Mouse (Mus musculus) bone marrow macrophage, adult 2 months (primary cell): ENCODE measurements at regions not wholly inside any gene's neighbourhood (a gene's known extent, or its start where the extent isn't known, plus 50 kb on each side); places are given as distances from the start of the nearest gene placed in this dataset.

Source experiments
- H3K27ac ChIP-seq: 2 replicates; pipeline ENCODE4 v1.5.1; 2012; ENCODE audit warnings: low read depth, low read length; ENCODE audit not compliant: insufficient read depth
- H3K4me1 ChIP-seq: 2 replicates; pipeline ENCODE4 v1.6.1; 2012; ENCODE audit warnings: low read length; ENCODE audit not compliant: control insufficient read depth, insufficient read depth
- H3K4me3 ChIP-seq: 2 replicates; pipeline ENCODE4 v1.5.1; 2012; ENCODE audit warnings: mild to moderate bottlenecking, low read length, moderate library complexity; ENCODE audit not compliant: insufficient read depth
- CTCF ChIP-seq: IDR thresholded peaks from 2 replicates; pipeline ENCODE4 v1.5.1; 2012; ENCODE audit warnings: low read depth, mild to moderate bottlenecking, low read length, moderate library complexity
- POLR2A ChIP-seq: IDR thresholded peaks from 2 replicates; pipeline ENCODE4 v1.6.1; 2012; ENCODE audit warnings: mild to moderate bottlenecking, low read depth, low read length, borderline replicate concordance

DNA sequence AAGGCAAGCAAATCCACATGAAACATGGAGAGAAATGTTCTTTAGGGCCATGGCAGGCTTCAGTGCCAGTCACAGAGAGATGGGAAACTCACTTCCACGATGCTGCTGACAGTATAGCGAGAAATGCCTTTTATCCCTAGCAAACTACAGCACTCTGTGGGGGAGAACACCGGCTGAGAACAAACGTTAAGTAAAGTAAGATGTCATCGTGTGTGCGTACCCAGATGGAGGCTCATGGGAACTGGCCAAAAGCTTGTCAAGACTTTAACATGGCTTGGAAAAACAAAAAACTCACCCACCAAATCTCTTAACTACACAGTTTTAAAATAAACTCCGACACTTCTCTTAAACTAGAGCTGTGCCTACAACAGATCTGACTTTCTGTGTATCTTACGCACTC is 106.3 kb upstream of the Irs2 start:
- Histone ChIP-seq H3K4me3 (no peak overlapping the region), H3K27ac (no peak overlapping the region), H3K4me1 (peaks cover 23% of the 10 kb centered on the region)
- TF ChIP-seq POLR2A (no peak), CTCF (no peak)

DNA sequence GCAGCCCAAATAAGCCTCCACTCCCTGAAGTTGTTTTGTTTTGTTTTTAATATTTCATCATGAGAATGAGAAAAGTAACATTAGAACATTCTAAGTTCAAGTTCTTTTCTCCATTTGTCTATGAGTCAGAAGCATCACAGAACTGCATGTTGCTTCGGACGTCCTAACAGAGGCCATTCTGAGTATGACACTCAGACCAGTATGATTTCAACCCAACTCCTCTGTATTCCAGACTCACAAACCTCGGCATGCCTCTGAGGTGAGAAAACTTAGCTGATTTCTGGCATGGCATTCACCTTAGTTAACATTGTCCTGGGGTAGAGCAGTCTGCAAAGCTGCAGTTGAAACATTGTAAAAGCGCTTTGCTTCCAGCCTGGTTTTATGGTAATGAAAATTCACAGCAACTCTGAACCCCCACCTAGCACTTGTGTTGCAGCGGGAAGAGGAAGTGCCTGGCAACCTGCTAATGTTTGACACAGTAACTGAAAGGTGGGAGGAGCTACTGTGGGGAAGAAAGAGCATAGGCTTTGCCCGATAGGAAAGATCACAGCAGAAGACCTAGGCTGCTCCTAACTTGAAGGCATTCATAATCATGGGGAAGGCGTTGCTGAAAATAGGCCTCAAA is 104.8 kb upstream of the Irs2 start:
- H3K27ac ChIP-seq, result no peak overlapping the region
- no peak for TF ChIP-seq CTCF
- H3K4me3 ChIP-seq, result no peak overlapping the region
- peaks cover 29% of the 10 kb centered on the region for H3K4me1 ChIP-seq

DNA sequence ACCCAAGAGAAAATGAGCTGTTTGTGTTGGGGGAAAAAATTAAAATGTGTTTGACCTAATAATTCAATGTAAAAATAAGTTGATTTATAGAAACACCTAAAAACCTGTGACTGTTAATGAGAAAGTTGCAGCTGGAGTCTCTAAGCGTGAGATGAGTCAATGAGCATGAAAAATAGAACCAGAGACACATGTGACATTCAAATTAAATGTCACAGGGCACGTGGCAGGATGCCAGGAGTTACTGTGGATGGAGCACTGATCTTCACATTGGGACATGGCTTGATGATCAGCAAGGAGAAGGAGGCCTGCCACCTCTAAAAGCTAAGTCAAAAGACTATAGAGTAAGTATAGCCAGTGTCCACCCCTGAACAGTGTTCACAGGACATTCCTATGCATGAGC is 103.7 kb upstream of the Irs2 start:
- TF ChIP-seq POLR2A (no peak), CTCF (no peak)
- no peak overlapping the region for H3K27ac ChIP-seq
- H3K4me3 ChIP-seq, result no peak overlapping the region
- H3K4me1 ChIP-seq, result peaks cover 32% of the 10 kb centered on the region

DNA sequence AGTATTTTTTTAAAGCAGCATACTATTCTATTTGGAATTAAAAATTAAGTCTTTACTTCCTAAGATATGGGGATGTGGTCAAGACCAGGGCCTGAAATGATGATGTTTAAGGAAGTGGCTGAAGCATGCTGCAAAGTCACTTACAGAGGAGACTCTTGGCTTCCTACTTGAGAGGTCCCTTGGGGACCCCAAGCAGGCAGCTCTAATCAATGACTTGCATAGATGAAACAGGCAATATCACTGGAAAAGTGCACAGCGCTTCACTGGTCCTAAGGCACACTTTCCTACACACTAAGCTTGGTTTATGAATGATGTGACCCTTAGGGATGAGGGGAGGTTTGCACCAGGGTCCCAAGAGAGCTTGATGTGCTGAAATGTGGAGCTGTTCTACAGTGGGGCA is 99.2 kb upstream of the Irs2 start:
- Histone ChIP-seq H3K27ac (no peak overlapping the region), H3K4me1 (peaks cover 36% of the 10 kb centered on the region), H3K4me3 (no peak overlapping the region)
- no peak for TF ChIP-seq POLR2A
- TF ChIP-seq CTCF, result no peak

DNA sequence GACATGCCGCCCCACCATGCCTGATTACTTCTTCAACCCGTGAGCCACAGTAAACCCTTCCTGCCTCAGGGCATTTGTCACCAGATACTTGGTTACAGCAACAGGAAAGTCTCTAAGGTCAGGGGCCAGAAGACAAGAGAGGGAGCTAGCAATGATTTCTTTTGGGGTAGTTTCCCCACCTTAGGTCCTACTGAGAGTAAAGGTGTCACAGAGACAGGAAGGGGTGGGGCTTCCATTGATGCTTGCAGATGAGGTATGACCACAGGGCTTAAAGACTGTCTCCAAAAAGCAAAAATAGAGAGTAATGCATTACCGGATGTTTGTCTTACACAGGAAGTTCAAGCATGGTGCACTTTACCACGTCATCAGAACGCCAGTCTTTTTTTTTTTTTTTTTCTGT is 98.8 kb upstream of the Irs2 start:
- Histone ChIP-seq H3K27ac (no peak overlapping the region), H3K4me1 (peaks cover 32% of the 10 kb centered on the region), H3K4me3 (no peak overlapping the region)
- no peak for TF ChIP-seq POLR2A
- TF ChIP-seq CTCF, result no peak

DNA sequence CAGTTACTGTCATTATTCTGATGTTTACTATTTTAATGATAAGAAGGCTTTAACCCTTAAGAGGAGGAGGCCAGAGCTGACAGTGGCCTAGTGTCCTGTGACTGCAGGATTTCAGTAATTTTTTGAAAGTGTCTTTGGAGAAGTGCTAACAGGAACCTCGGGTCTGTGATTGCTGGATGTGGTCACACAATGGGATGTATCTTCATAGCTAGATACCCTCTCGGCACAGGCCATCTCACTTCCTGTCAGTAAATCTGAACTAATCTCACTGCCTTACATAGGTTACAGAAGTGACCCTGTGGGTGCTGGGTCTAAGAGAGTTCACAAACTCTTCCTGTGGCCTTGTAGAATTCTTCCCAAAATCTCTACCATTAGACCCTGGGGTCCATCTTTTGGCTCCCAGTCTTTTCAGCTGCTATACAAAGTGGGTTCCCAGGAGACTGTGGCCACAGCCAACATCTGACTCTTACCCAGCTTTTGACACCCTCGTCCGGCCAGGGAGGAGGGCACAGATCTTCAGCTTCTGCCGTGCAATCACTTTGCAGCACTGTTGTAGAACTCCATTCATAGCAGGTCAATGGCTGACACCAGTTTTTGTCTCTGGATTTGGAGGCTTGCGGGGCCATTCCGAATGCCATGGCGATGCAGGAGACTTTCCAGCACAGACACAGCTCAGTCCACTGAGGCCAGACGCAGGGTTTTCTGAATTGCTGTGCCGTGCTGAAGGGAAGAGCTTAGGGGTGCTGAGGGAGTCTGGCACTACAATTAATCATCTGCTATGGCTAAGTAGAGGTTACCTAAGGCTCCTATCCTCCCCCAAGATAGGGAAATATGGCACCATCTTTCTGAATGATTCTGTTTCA is 95.7 kb upstream of the Irs2 start:
- H3K4me1 ChIP-seq, result peaks cover 44% of the 10 kb centered on the region
- no peak overlapping the region for H3K27ac ChIP-seq
- no peak overlapping the region for H3K4me3 ChIP-seq
- TF ChIP-seq POLR2A (no peak), CTCF (no peak)

DNA sequence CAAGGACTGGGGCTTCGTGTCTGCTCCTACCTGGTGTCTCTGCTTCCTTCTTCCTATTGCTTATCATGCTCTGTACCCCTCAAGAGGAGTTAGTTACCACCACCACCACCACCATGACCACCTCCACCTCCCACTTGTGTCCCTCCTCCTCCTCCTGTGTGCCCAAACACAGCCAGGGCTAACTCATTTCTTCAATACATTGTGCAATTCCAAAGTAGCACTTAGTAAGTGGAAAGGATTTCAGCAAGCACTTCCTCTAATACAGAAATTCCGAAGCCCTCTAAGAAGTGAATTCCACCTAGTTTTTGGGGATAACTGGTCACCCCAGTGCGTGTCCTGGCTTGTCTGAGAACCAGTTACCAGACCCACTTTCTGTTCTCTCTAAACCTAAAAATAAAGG is 92.1 kb upstream of the Irs2 start:
- Histone ChIP-seq H3K4me3 (no peak overlapping the region), H3K4me1 (peaks cover 42% of the 10 kb centered on the region), H3K27ac (no peak overlapping the region)
- TF ChIP-seq CTCF, result no peak
- TF ChIP-seq POLR2A, result no peak

DNA sequence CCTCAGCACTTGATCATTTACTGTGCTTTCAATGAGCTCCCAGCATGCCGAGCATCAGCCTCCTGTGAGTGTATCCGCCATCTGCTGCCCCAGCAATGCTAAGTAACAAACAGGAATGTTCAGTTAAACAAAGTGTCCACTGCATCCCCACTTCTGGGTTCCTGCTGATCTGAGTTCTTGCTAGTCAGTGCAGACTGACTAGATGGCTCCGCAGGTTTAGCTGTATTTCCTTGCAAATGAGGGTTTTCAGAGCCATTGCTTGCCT is 91.3 kb upstream of the Irs2 start:
- no peak overlapping the region for H3K27ac ChIP-seq
- H3K4me3 ChIP-seq, result no peak overlapping the region
- H3K4me1 ChIP-seq, result peaks cover 49% of the 10 kb centered on the region
- TF ChIP-seq CTCF (no peak), POLR2A (no peak)

DNA sequence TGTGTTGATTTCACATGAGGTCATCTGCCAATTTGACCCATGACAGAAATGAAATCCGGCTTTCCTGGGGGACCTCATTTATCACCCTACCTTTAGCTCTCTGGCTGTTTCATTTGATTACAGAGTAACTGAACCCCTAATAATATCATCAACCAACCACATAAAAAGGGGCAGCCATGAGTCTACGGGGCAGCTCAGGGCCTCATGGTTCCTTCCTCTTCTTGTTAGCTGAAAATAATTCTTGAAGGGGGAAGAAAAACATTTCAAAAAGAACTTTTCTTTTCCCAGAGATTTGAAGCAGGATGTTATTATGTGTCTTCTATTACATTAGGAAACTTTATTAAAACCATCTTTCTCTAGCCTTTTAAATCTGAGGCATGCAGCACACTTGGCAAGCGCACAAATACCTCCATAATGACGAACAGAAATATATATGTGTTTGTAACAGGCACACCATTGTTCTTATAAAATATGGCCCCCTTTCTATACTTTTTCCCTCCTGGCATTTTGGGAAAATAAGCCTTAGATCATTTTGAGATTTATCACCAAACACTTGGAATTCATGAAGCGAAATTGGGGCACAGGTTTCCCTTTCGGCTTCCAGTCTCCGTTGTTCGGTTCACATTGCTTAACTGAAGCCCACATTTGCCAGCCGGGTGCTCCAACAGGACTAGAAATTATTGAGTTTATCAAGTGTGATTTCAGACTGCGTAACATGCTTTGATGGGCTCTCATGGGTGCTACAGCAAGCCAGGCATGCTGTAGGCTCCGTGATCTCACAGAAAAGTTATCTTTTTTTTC is 90.7 kb upstream of the Irs2 start:
- peak overlapping the region; percentile 62 for H3K27ac ChIP-seq
- TF ChIP-seq POLR2A, result no peak
- no peak for TF ChIP-seq CTCF
- H3K4me3 ChIP-seq, result peak overlapping the region; percentile 7; the same call in 1 of the 2 replicates
- peaks cover 46% of the 10 kb centered on the region for H3K4me1 ChIP-seq

DNA sequence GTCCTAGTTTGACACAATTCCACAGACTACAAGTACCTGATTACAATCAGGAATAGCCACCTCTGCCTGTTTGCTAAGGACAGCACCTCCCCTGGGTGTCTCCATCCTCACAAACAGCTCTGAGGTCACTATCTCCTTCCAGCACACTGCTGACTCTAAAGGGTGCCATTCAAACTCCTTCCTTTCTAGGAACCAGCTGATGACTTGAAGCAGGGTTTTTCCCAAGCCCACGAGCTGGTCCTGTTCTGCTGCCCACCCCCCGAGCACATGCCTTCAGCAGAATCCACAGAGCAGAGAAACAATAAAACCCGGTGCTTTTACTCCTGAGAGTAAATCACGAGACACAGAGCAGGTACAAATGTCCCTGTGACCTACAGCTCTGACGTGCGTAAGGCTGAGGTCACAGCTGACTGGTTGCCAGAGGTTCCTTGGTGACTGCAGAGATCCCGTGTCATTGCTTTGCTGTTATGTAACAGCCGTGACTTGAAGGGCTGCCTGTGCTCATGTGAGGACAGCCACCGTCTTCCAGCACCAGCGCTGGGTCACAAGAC is 90.0 kb upstream of the Irs2 start:
- H3K27ac ChIP-seq, result peak overlapping the region; percentile 62
- peak overlapping the region; percentile 7; the same call in 1 of the 2 replicates for H3K4me3 ChIP-seq
- peaks cover 41% of the 10 kb centered on the region for H3K4me1 ChIP-seq
- TF ChIP-seq POLR2A, result no peak
- TF ChIP-seq CTCF, result no peak

DNA sequence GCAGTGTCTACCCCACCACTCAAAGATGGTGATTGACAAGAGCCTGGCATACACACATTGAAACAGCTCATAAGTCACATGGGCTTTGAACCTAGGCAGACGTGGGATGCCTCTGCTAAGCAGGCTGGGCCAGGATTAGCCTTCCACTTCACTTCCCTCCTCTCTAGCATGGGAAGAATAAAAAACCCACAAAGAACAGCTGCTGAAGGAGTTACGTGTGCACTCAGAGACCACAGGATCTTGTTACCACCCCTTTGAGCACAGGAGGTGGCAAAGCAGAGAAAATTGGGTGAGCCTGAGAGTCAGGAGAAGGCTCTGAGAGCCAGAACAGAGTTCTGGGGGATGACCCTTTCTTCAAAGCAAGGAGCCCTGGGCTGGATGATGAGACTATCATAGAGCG is 89.6 kb upstream of the Irs2 start:
- Histone ChIP-seq H3K4me3 (no peak overlapping the region), H3K4me1 (peaks cover 36% of the 10 kb centered on the region), H3K27ac (no peak overlapping the region)
- no peak for TF ChIP-seq CTCF
- no peak for TF ChIP-seq POLR2A
